ENCODE assay signal across 11 mouse cellular contexts in genomic region chr2:167367325-167367724, GRCm38 (mm10). TPM values are rescaled to one million over a fixed set of nuclear protein-coding genes. Genes with fewer than 3 reads are reported as not detected.
DNase-seq lines count a peak whose midpoint lies in the region; ATAC-seq lines count a peak whose summit lies in the region.
"Had no signal": no experiment of that assay in that cellular context is flagged by ENCODE, and none has a peak within 500 bp of the region (broad histone marks: within the 10 kb centered on the region; RNA-seq: fewer than 3 reads in every experiment).

No protein-coding gene starts in this region.

- no peak overlapping the region for H3K9ac ChIP-seq in embryonic facial prominence, embryonic 12.5 days
- H3K9ac ChIP-seq: hindbrain, embryonic 12.5 days; neural tube, embryonic 12.5 days had no signal

- H3K4me1 ChIP-seq in embryonic facial prominence, embryonic 12.5 days, result no peaks in the 10 kb centered on the region
- peaks cover 10% of the 10 kb centered on the region; the same call in 1 of the 2 replicates for H3K4me1 ChIP-seq in embryonic facial prominence, embryonic 10.5 days
- peaks cover 10% of the 10 kb centered on the region for H3K4me1 ChIP-seq in limb, embryonic 10.5 days
- H3K4me1 ChIP-seq: hindbrain, embryonic 12.5 days; neural tube, embryonic 12.5 days had no signal

- H3K4me3 ChIP-seq in embryonic facial prominence, embryonic 12.5 days, result no peak overlapping the region
- no peak overlapping the region for H3K4me3 ChIP-seq in embryonic facial prominence, embryonic 10.5 days
- no peak overlapping the region for H3K4me3 ChIP-seq in limb, embryonic 10.5 days
- H3K4me3 ChIP-seq: hindbrain, embryonic 12.5 days; neural tube, embryonic 12.5 days had no signal

- 50% methylated on average over 6 of the region's 7 CpGs for WGBS in embryonic facial prominence, embryonic 12.5 days
- WGBS in embryonic facial prominence, embryonic 10.5 days, result 56% methylated on average over 7 of the region's 7 CpGs
- 62% methylated on average over 7 of the region's 7 CpGs for WGBS in limb, embryonic 10.5 days

- H3K27ac ChIP-seq in embryonic facial prominence, embryonic 12.5 days, result no peak overlapping the region
- no peak overlapping the region for H3K27ac ChIP-seq in embryonic facial prominence, embryonic 10.5 days (replicated peaks)
- no peak overlapping the region for H3K27ac ChIP-seq in limb, embryonic 10.5 days
- H3K27ac ChIP-seq: hindbrain, embryonic 12.5 days; neural tube, embryonic 12.5 days had no signal

- H3K4me2 ChIP-seq in embryonic facial prominence, embryonic 12.5 days (replicated peaks), result 0 out of 2 replicates have a peak overlapping the region, but pooled peaks have one; percentile 5
- H3K4me2 ChIP-seq: hindbrain, embryonic 12.5 days; neural tube, embryonic 12.5 days had no signal

- no peak for ATAC-seq in embryonic facial prominence, embryonic 12.5 days (ENCODE audit: insufficient number of reproducible peaks, insufficient read depth, low FRiP score, low TSS enrichment)
- peak; percentile 65 for ATAC-seq in activated CD4-positive, CD25-positive, alpha-beta regulatory T cell, adult 4 months
- peak; percentile 62; the same call in 1 of the 2 replicates for ATAC-seq in megakaryocyte-erythroid progenitor cell, adult 5-6 weeks (replicated peaks; ENCODE audit: low FRiP score, low TSS enrichment, poor library complexity, severe bottlenecking)

- DNase-seq in embryonic facial prominence, embryonic 10.5 days (ENCODE audit: low spot score), result no peak
- peak; percentile 65 to 67 for DNase-seq in B cell, adult 2 months
- no peak for DNase-seq in left cerebral cortex, adult 8-10 months (ENCODE audit: low spot score in 2 of 2)
- DNase-seq in cerebellum, adult 9-10 months, result no peak
- DNase-seq in limb, embryonic 10.5 days (ENCODE audit: low spot score), result no peak
- DNase-seq: lung, postnatal 36 days had no signal

- H3K27me3 ChIP-seq in embryonic facial prominence, embryonic 12.5 days, result no peaks in the 10 kb centered on the region
- no peaks in the 10 kb centered on the region for H3K27me3 ChIP-seq in embryonic facial prominence, embryonic 10.5 days (replicated peaks; ENCODE audit: low read depth, poor library complexity, severe bottlenecking)
- no peaks in the 10 kb centered on the region for H3K27me3 ChIP-seq in limb, embryonic 10.5 days (ENCODE audit: low read depth, poor library complexity, severe bottlenecking)
- H3K27me3 ChIP-seq: hindbrain, embryonic 12.5 days; neural tube, embryonic 12.5 days had no signal

- H3K36me3 ChIP-seq in embryonic facial prominence, embryonic 12.5 days, result no peaks in the 10 kb centered on the region
- no peaks in the 10 kb centered on the region for H3K36me3 ChIP-seq in embryonic facial prominence, embryonic 10.5 days (replicated peaks)
- no peaks in the 10 kb centered on the region for H3K36me3 ChIP-seq in limb, embryonic 10.5 days
- H3K36me3 ChIP-seq: hindbrain, embryonic 12.5 days; neural tube, embryonic 12.5 days had no signal

- no peaks in the 10 kb centered on the region for H3K9me3 ChIP-seq in embryonic facial prominence, embryonic 12.5 days
- H3K9me3 ChIP-seq in embryonic facial prominence, embryonic 10.5 days, result peaks cover 4% of the 10 kb centered on the region; the same call in 1 of the 2 replicates
- no peaks in the 10 kb centered on the region for H3K9me3 ChIP-seq in limb, embryonic 10.5 days (replicated peaks)
- H3K9me3 ChIP-seq: hindbrain, embryonic 12.5 days had no signal

RNA-seq across cellular contexts. Expression of gene B4galt5, which starts 18.3 kb away (rescaled TPM):
- 14.5 and 19.7 TPM in 2 replicates for polyA plus RNA-seq in embryonic facial prominence, embryonic 12.5 days (2016; fragmentation: Nextera tagmentation; extraction: Ambion mirVana)
- polyA plus RNA-seq in embryonic facial prominence, embryonic 10.5 days (2016; fragmentation: Nextera tagmentation; extraction: Ambion mirVana), result 7.3 and 8.7 TPM in 2 replicates
- 10 to 100 TPM in 1 of 2 experiments, 1 to 10 TPM in 1; 7.9 to 11.6 TPM for polyA plus RNA-seq in activated CD4-positive, CD25-positive, alpha-beta regulatory T cell, adult 4 months (2017; shearing (Covaris generic))
- 2.1 TPM in 1 of 2 replicates, not detected in the other for total RNA-seq in megakaryocyte-erythroid progenitor cell, adult 5-6 weeks (2014; fragmentation: Nextera tagmentation)
- total RNA-seq in megakaryocyte-erythroid progenitor cell, adult 5-6 weeks (2017), result 0.80 and 20.1 TPM in 2 replicates
- 10 to 100 TPM; 40.3 to 52.1 (median 43.5) TPM for total RNA-seq in left cerebral cortex, adult 8-10 months (2022)
- 10.3 and 11.3 TPM in 2 replicates for polyA plus RNA-seq in limb, embryonic 10.5 days (2016; fragmentation: Nextera tagmentation; extraction: Ambion mirVana)

RNA-seq across cellular contexts. Expression of gene Slc9a8, which starts 54.2 kb away (rescaled TPM):
- 23.3 and 24.1 TPM in 2 replicates for polyA plus RNA-seq in embryonic facial prominence, embryonic 12.5 days (2016; fragmentation: Nextera tagmentation; extraction: Ambion mirVana)
- 24.3 and 25.9 TPM in 2 replicates for polyA plus RNA-seq in embryonic facial prominence, embryonic 10.5 days (2016; fragmentation: Nextera tagmentation; extraction: Ambion mirVana)
- 10 to 100 TPM; 35.4 to 43.2 TPM for polyA plus RNA-seq in activated CD4-positive, CD25-positive, alpha-beta regulatory T cell, adult 4 months (2017; shearing (Covaris generic))
- total RNA-seq in megakaryocyte-erythroid progenitor cell, adult 5-6 weeks (2014; fragmentation: Nextera tagmentation), result 46.2 and 48.6 TPM in 2 replicates
- total RNA-seq in megakaryocyte-erythroid progenitor cell, adult 5-6 weeks (2017), result 20.5 and 28.3 TPM in 2 replicates
- 10 to 100 TPM; 34.4 to 38.7 (median 35.1) TPM for total RNA-seq in left cerebral cortex, adult 8-10 months (2022)
- 28.2 and 32.0 TPM in 2 replicates for polyA plus RNA-seq in limb, embryonic 10.5 days (2016; fragmentation: Nextera tagmentation; extraction: Ambion mirVana)

Comparison
In these comparisons a context has a peak if more than half of its experiments do, and no peak if none do; other contexts are left out.
1. DNase-seq: peak in B cell, adult 2 months (2 of 2); none in embryonic facial prominence, embryonic 10.5 days (single experiment), left cerebral cortex, adult 8-10 months (0 of 2), cerebellum, adult 9-10 months (single experiment) and limb, embryonic 10.5 days (single experiment).